Mouse (Mus musculus): ENCODE results near the gene Atg4a.

Gene Atg4a

GRCm38 (mm10) chrX:140956272-140956940 is at the start of gene Atg4a, which contains the start of gene Psmd10:
Gene Atg4a, plus strand, starts transcription at chrX:140956907.
Gene Psmd10, minus strand, starts transcription at chrX:140956728.
- DNase-seq (ENCODE audit: low spot score in 2 of 2) = peak; percentile 88 to 91

DNA sequence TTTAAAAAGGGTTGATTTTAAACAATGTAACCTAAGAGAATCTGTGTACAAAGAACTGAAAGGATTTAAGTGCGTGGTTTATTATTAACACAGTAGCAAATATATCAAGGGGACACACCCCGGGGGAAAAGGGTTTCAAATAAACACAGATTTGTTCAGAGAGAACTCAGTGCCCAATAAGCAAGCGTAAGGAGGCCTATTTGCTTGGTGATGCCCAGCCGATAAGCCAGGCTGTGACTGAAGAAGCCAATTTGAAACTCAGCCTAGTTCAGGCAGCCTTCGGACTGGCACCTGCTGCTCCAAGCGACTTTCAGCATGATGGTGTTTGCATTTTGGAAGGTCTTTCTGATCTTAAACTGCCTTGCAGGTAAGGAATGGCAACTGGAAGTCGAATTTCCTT is 49.3 kb upstream of the Atg4a start, which contains the start of gene Vsig1:
Vsig1 (plus strand) TSS at position 249 of the 400 bp plus-strand sequence.
- DNase-seq (ENCODE audit: low spot score in 2 of 2) = no peak

DNA sequence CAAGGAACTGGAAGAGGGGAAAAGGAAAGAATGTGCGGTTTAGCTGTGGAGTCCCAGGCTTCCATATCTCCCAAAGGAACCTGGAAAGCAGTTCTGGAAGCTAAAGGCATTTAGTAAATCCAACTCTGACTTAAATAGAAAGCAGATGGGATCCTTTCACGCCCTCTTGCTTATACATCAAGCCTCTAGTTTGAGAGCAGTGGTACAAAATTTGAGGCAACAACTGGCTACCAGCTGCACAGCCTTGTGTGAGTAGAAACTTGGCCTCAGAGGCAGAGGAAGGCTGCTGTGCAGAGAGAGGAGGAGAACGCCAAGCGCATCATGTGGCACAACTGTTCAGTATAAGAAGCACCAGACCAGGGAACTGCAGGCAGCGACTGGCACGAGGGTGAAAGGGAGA is 35.4 kb upstream of the Atg4a start:
- DNase-seq (ENCODE audit: low spot score in 2 of 2) = no peak

DNA sequence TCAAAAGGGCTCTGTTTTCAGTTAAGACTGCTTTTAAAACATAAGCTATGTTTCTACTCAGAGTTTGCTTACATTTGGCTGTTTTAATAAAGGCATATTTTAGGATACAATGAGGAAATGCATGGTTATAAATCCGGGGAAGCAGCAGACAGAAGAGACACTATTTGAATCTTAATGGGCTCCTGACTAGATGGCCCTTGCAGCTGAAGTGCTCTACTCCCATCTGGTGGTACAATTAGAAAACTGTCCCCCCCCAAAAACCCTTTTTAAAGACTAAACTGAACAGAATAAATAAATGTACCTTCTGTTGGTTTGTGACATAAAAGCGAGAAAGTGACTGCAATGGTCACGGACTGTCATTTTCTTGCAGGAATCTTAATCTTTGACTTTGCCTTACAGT is 24.6 kb upstream of the Atg4a start:
- DNase-seq (ENCODE audit: low spot score in 2 of 2) = peak; percentile 2 to 4

GRCm38 (mm10) chrX:140933263-140933662 is 23.4 kb upstream of the Atg4a start:
- no peak for DNase-seq (ENCODE audit: low spot score in 2 of 2)

- DNase-seq (ENCODE audit: low spot score in 2 of 2) = no peak
These were observed 20.4 kb upstream of the Atg4a start for GRCm38 (mm10) chrX:140936271-140936670.

- DNase-seq (ENCODE audit: low spot score in 2 of 2) = no peak
These were observed 3.1 kb upstream of the Atg4a start for GRCm38 (mm10) chrX:140953618-140954017.

DNA sequence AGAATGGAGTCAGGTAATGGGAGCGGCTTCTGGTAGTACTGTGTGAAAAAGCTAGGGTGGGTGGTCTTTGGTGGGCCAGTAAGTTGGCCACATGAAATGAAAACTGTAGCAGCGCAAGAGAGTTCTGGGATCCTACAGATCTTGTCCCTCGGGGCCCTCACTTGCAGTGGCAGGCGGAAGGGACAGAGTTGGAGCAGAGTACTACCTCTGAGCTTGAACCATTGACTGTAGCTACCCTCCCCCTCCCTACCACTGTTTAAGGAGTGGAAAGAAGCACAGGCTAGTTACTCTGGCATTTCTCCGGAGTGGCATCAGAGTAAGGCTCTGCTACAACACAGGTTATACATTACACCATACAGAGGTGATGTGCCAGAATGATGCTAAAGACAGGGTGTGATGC is 252 bp downstream of the Atg4a start:
- no peak for DNase-seq (ENCODE audit: low spot score in 2 of 2)

DNA sequence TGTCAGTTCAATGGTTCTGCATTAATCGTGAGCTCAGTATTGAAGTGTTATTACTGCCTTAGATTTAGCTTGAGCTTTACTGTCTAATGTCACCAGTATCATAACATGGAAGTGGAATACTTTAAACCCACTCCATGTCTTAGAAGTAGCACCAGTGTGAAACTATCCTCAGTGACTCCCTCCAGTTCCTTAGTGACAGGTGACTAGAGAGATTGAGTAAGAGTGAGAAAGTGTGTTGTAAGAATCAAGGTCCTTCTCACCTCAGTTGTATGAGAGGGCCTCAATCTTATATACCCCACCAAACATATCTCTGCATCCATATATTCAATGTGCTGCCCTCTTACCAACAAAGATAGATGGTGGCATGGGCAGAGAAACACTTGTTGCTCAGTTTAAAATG is 22.2 kb downstream of the Atg4a start:
- no peak for DNase-seq (ENCODE audit: low spot score in 2 of 2)

DNA sequence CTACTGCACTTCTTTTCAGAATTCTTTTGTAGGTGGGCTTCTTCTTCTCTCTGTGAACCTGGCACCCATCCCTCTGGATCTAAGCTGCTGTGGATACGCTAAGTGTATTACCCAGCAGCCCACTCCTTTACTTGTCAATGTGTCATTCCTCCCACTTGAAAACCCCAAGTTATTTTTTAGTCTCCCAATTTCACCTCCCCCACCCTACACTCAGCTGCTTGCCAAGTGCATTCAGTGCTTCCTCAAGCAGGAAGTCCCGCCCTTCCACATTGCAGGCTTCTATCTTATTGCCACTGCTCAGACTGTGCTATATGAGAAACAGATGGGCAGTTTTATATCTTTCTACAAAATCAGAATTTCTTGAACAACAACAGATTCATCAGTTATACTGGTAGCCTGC is 22.8 kb downstream of the Atg4a start:
- peak; percentile 34 to 44 for DNase-seq (ENCODE audit: low spot score in 2 of 2)

- no peak for DNase-seq (ENCODE audit: low spot score in 2 of 2)
These were observed 23.5 kb downstream of the Atg4a start for GRCm38 (mm10) chrX:140980163-140980562.

DNA sequence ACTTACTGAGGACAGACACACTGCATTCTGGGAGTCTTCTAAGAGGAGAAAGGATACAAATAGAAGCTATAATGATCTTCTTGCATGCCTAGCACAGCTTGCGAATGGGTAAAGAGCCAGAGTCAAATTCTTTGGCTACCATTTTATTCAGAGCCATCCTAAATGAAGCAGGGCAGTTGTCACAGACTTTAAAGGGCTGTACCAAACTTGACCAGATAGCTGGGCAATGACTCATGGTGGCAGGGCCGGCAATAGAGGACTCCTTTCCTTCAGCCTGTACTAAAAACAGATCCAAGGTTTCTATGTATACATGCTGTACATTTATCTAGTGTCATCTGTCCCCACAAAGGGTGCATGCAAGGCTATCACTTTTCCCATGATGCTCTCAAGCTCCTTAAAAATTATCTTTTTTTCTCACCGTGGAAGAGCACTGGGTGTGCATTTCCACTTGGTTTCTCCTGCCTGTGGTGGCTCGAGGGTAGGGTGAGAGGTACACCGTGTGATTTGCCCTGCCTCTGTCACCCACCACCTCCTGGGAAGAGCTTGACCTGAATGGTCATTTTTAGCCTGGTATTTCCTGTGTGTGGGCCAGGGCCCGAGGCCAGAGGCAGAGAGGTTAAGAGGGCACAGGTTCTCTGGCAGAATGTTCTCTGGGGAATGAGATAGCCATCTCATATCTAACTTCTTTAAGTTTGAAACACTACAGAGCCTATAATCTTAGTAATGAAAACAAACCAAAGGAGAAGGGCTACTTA is 26.7 kb downstream of the Atg4a start:
- no peak for DNase-seq (ENCODE audit: low spot score in 2 of 2)

DNA sequence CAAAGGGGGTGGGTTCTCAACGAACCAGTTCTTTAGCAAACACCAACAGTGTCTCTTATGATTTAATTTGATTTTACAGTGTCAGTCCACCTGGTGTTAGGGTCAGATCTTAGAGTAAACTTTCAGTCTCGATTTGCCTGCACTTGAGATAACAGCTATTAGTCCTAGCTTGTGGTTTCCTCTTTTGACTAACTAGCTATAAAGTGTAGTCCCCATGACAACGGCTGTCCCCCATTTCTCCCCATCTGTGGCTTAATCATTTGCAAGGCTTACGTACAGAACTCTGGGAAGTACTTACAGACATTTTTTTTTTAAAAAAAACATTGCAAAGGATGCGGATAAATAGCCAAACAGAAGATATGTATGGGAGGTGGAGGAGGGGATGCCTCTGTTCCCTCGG is 28.1 kb downstream of the Atg4a start:
- no peak for DNase-seq (ENCODE audit: low spot score in 2 of 2)

GRCm38 (mm10) chrX:140985256-140985655 is 28.5 kb downstream of the Atg4a start:
- no peak for DNase-seq (ENCODE audit: low spot score in 2 of 2)

GRCm38 (mm10) chrX:140996909-140997516 is 40.3 kb downstream of the Atg4a start:
- no peak for DNase-seq (ENCODE audit: low spot score in 2 of 2)

GRCm38 (mm10) chrX:140997912-140998545 is 41.3 kb downstream of the Atg4a start:
- DNase-seq (ENCODE audit: low spot score in 2 of 2) = no peak

- no peak for DNase-seq (ENCODE audit: low spot score in 2 of 2)
These were observed 42.2 kb downstream of the Atg4a start for GRCm38 (mm10) chrX:140998885-140999284.

- no peak for DNase-seq (ENCODE audit: low spot score in 2 of 2)
These were observed 193.0 kb downstream of the Atg4a start for GRCm38 (mm10) chrX:141149705-141150104.

DNA sequence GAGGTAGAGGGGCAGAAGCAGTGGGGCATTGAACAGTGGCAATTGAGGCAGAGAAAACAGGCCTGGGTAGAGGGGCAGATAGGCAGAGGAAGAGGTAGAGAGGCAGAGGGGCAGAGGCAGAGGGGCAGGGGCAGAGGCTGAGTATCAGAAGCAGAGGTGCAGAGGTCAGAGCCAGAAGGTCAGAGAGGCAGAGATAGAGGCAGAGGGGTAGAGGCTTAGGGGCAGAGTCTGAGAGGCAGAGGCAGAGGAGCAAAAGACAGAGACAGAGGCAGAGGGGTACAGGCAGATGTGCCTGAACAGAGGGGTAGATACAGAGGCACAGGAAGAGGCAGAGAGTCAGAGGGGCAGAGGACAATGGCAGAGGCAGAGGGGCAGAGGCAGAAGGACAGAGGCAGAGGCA is 193.6 kb downstream of the Atg4a start:
- DNase-seq (ENCODE audit: low spot score in 2 of 2) = no peak

DNA sequence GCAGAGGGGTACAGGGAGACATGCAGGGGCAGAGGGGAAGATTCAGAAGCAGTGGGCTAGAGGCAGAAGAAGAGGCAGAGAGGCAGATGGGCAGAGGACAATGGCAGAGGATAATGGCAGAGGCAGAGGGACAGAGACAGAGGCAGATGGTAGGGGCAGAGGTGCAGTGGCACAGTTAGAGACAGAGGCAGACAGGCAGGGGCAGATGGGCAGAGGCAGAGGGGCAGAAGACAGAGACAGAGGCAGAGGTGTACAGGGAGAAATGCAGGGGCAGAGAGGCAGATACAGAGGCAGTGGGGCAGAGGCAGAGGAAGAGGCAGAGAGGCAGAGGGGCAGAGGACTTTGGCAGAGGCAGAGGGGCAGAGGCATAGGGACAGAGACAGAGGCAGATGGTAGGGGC is 194.5 kb downstream of the Atg4a start:
- DNase-seq (ENCODE audit: low spot score in 2 of 2) = no peak

- no peak for DNase-seq (ENCODE audit: low spot score in 2 of 2)
These were observed 200.0 kb downstream of the Atg4a start for GRCm38 (mm10) chrX:141156696-141157095.

- no peak for DNase-seq (ENCODE audit: low spot score in 2 of 2)
These were observed 200.9 kb downstream of the Atg4a start for GRCm38 (mm10) chrX:141157626-141158025.
